Mouse (Mus musculus): Measurements from ENCODE around the gene Lcorl. TPM values are rescaled to one million over a fixed set of nuclear protein-coding genes. Genes with fewer than 3 reads are reported as not detected.
"Not testable (repeated sequence)": the region's sequence is repeated elsewhere in the genome, so short reads cannot be mapped to it uniquely, and the experiment has no call there.

The Lcorl gene
- total RNA-seq, 4 experiments from 2014 or later, result 6.4 to 8.2 (median 6.9) TPM

GRCm38 (mm10) chr5:45709653-45710052 lies 147.8 kb downstream of the Lcorl start:
- no peak for DNase-seq (ENCODE audit: low spot score)

DNA sequence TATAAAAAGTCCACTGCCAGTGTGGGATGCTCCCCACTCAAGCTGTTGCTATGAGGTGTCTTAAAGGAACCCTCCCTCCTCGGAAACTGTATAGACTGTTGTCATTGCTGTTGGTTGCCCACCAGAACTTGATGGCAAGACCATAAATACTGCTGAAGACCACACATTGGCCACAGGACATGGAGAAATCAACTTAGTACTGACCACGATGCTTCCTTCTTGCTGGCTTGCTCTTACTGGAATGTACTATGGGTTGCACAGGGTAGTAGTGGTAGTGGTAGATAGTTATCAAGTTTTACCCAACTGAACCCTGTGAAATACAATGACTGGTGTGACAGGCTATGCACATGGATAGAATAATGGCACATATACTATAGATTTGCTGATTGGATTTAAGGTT lies 150.6 kb downstream of the Lcorl start:
- no peak for DNase-seq (ENCODE audit: low spot score)

DNA sequence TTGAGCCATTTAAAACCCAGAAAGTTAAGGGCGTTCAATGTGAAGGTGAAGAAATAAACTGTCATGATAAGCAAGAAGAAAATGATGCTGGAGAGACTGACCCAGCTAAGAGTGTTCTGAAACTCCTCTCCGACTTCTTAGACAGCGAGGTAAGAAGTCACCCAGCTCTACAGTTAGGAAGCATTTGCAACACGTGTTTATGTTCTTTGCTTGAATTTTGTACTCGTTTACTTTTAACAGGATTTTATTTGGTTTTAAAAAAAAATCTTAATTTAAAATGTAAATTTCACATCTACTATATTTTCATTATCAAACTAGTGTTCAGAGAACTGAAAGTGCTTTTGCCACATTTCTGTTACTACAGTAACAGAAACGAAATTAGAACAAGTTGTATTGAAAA lies 165.7 kb downstream of the Lcorl start:
- DNase-seq (ENCODE audit: low spot score), result no peak

DNA sequence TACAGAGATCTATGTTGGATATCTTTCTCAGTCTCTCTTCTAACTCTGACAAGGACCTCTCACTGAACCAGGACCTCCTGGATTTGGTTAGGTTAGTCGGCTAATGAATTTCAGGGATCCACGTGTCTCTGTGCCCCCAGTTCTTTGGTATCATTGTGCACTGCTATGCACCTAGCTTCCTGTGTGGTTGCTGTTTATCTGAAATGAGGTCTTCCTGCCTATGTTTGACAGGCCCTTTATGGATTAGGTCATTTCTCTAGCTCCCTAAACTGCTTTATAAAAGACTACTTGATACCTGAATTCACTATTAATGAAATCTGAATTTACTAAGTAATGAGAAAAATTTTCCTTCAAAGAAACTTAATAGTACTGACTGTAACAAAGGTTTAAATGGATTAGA lies 166.6 kb downstream of the Lcorl start:
- DNase-seq (ENCODE audit: low spot score), result no peak

DNA sequence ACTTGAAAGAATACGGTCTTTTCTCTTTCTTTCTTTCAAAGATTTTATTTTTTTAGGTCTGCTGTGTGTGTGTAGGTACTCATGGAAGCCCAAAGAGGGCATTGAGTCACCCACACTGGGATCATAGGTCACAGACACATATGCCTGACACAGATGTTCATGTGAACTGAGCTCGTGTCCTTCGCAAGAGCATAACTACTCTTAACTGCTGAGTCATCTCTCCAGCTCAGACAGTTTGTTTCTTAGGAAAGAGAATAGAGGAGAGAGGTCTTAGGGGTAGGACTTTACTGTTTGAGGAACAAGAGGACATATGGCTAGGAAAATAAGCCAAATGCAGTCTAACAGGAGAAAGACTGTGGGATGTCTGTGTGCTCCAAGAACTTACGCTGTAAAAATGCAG lies 168.3 kb downstream of the Lcorl start:
- no peak for DNase-seq (ENCODE audit: low spot score)

- DNase-seq (ENCODE audit: low spot score), result no peak
These were observed 171.2 kb downstream of the Lcorl start for GRCm38 (mm10) chr5:45686223-45686622.

- DNase-seq (ENCODE audit: low spot score), result no peak
These were observed 172.2 kb downstream of the Lcorl start for GRCm38 (mm10) chr5:45685243-45685642.

DNA sequence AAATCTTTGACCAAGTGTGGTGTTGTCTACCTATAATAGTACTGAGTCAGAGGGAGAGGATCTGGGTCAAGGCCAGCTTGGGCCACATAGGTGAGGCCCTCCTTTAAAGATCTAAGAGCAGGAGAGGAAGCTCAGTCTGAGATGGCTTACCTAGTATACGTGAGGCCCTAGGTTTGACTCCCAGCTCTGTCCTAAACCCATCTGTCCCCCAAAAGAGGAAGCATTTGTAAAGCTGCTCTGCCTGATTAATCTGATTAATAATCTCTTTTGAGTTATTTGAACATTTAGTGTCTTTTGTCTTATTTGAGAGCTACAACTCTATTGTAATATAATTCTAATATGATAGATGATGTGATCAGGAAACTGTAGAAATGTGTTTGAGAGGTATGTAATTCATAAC lies 174.0 kb downstream of the Lcorl start:
- DNase-seq (ENCODE audit: low spot score), result no peak

- no peak for DNase-seq (ENCODE audit: low spot score)
These were observed 177.5 kb downstream of the Lcorl start for GRCm38 (mm10) chr5:45679955-45680354.

- DNase-seq (ENCODE audit: low spot score), result no peak
These were observed 179.8 kb downstream of the Lcorl start for GRCm38 (mm10) chr5:45677639-45678038.

DNA sequence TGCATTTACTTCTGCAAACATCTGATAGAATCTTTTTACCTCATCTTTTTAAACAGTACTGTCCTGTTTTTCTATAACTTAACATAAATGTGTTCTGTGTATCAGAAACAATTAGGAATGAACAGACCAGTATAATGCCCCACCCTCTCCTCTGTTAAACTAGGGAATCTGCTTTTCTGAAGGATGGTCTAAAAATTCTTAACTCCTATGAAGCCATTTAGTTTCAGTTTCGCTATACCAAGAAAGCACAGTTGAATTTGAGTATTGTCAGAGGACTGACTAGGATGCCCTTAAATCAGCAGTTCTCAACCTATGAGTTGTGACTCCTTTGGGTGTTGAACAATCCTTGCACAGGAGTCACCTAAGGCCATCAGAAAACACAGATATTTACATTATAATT lies 182.4 kb downstream of the Lcorl start:
- no peak for DNase-seq (ENCODE audit: low spot score)

DNA sequence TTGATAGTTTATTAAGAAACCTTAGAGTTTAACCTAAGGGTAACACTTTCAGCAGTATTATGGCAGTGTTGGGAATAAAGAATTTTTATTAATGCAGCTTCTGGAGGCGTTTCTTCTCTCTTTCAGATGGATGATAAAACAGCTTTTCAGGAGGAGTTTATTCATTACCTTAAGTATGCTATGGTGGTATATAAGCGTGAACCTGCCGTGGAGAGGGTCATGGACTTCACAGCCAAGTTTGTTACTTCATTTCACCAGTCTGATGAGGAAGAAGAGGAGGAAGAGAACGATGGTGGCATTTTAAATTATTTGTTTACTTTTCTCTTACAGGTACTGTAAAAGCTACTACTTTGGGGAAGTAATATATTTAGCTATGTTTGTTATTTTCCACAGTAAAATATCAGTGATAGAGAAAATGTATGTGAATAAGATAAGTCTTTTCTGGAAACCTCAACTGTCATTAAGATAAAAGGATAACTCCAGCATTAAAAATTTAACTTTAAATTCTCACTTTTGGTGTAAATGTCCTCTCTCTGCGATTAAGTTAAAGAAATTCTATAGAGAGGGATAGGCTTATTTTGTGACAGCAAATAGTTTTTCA lies 186.4 kb downstream of the Lcorl start:
- no peak for DNase-seq (ENCODE audit: low spot score)

- DNase-seq (ENCODE audit: low spot score), result no peak
These were observed 187.1 kb downstream of the Lcorl start for GRCm38 (mm10) chr5:45670280-45670670.

GRCm38 (mm10) chr5:45669598-45670279 lies 187.7 kb downstream of the Lcorl start, which contains the start of gene Ncapg:
Gene Ncapg, plus strand, starts transcription at chr5:45669919.
- DNase-seq (ENCODE audit: low spot score), result peak; percentile 99

DNA sequence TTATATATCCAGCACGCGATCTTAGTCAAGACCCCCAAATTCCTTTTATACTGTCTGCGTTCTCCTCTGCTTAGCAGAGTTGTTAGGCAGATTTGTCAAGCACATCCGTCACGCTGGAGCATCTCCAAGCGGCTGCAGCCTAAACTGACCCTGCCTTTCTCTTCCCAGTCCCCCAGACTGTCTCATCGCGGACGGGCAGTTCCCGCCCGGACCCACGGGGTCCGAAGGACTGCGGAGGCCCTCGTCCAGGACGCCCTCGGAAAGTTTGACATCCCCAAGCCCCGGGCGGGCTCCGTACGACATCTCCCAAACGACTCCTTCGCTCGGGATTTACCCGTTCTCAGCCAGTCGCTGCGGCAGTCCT lies 188.2 kb downstream of the Lcorl start:
- no peak for DNase-seq (ENCODE audit: low spot score)

DNA sequence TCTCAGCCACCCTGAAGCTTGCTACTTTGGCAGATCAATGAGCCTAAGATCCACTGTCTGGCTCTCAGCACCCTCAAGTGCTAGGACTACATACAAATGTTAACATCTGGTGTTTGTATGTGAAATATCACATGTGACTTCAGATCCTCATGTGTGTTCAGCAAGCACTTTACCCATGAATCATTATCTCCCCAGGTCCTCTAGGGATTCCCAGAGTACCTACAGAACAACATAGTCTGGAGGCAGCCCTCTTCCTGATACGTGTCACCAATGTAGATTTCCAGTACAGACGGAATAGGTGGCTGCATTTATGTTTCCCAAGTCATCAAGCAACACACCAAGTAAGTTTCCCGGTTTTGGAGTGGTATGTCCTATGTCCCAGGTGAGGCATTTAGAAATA lies 188.6 kb downstream of the Lcorl start:
- no peak for DNase-seq (ENCODE audit: low spot score)

GRCm38 (mm10) chr5:45668324-45668723 lies 189.1 kb downstream of the Lcorl start:
- DNase-seq (ENCODE audit: low spot score), result peak; percentile 28

DNA sequence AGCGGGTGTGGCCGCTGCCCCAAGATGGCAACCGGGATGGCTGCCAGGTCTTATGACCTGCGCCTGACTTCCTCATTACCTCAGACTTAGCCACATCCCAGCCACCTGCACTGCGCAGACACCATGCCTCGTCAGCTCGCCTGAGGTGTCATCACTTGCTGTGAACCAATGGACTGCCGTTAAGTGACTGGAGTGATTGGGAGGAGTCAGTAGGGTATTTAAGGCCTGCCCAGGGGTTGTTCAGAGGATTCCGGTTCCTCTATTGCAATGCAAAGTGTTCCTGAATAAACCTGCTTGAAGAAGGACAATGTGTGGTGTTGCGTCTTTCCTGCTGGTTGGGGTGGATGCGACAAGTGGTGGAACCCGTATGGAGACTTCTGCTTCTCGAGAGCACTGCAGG lies 199.0 kb downstream of the Lcorl start:
- not testable (repeated sequence) for DNase-seq (ENCODE audit: low spot score)

DNA sequence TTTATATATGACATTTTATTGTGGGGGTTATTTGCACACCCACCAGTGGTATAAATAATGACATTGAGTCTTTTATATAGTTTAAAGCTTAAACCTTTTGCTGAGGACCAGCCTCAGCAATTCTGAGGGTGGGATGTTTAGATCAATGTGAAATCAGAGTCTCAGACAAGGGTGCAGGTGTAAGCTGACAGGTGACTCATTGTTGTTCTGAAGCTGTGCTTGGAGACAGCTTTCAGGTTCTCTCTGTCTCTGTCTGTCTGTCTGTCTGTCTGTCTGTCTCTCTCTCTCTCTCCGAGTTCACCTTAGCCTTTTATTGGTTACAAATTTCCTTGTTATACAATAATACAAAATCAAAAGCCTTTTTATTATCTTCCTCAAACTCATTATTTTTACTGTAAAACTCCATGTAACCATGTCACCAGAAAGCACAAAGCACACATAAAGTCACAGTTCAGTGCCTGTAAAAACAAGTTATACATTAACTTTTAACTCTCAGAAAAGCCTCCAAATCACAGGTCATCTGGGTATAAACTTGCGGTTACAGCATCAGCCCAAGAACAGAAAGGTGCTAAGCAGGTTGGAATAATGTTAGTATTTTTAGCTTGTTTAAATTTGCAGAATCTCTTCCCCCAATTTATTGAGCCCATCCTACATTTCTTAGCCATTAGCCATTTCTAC lies 206.2 kb downstream of the Lcorl start:
- DNase-seq (ENCODE audit: low spot score), result no peak
